Mouse (Mus musculus): Measurements from ENCODE around the gene Pde6h. TPM values are rescaled to one million over a fixed set of nuclear protein-coding genes. Genes with fewer than 3 reads are reported as not detected.

Gene Pde6h
- polyA plus RNA-seq, 1 experiment from 2014 or later, result 0.44 TPM

GRCm38 (mm10) chr6:136887854-136888253 lies 35.8 kb upstream of the Pde6h start:
- H3K9ac ChIP-seq (ENCODE audit: low read depth, low read length), result no peak overlapping the region
- no peaks in the 10 kb centered on the region for H3K27me3 ChIP-seq (replicated peaks; ENCODE audit: control insufficient read depth, insufficient read depth, low read length)
- H3K4me3 ChIP-seq (ENCODE audit: low read depth, low read length), result no peak overlapping the region
- 32% methylated on average over 9 of the region's 9 CpGs for WGBS
- ATAC-seq, result no peak
- TF ChIP-seq CTCF (IDR thresholded peaks at IDR 0.05; ENCODE audit: low read depth), result no peak
- H3K4me2 ChIP-seq (replicated peaks; ENCODE audit: low read depth), result no peak overlapping the region
- no peaks in the 10 kb centered on the region for H3K4me1 ChIP-seq (replicated peaks; ENCODE audit: control insufficient read depth, insufficient read depth, low read length)
- no peak overlapping the region for H3K27ac ChIP-seq (ENCODE audit: low read depth, low read length)
- no peaks in the 10 kb centered on the region for H3K9me3 ChIP-seq (ENCODE audit: control insufficient read depth)
- no peaks in the 10 kb centered on the region for H3K36me3 ChIP-seq (ENCODE audit: control insufficient read depth, insufficient read depth)

GRCm38 (mm10) chr6:136889067-136889466 lies 34.6 kb upstream of the Pde6h start:
- 90% methylated on average over 6 of the region's 6 CpGs for WGBS
- Histone ChIP-seq H3K27me3 (replicated peaks; ENCODE audit: control insufficient read depth, insufficient read depth, low read length) (no peaks in the 10 kb centered on the region), H3K4me1 (replicated peaks; ENCODE audit: control insufficient read depth, insufficient read depth, low read length) (no peaks in the 10 kb centered on the region), H3K9me3 (ENCODE audit: control insufficient read depth) (no peaks in the 10 kb centered on the region), H3K4me2 (replicated peaks; ENCODE audit: low read depth) (no peak overlapping the region), H3K9ac (ENCODE audit: low read depth, low read length) (no peak overlapping the region), H3K27ac (ENCODE audit: low read depth, low read length) (no peak overlapping the region), H3K4me3 (ENCODE audit: low read depth, low read length) (no peak overlapping the region), H3K36me3 (ENCODE audit: control insufficient read depth, insufficient read depth) (no peaks in the 10 kb centered on the region)
- no peak for TF ChIP-seq CTCF (IDR thresholded peaks at IDR 0.05; ENCODE audit: low read depth)
- ATAC-seq, result no peak

- Histone ChIP-seq H3K4me1 (replicated peaks; ENCODE audit: control insufficient read depth, insufficient read depth, low read length) (no peaks in the 10 kb centered on the region), H3K9me3 (ENCODE audit: control insufficient read depth) (no peaks in the 10 kb centered on the region), H3K4me3 (ENCODE audit: low read depth, low read length) (no peak overlapping the region), H3K27me3 (replicated peaks; ENCODE audit: control insufficient read depth, insufficient read depth, low read length) (no peaks in the 10 kb centered on the region), H3K9ac (ENCODE audit: low read depth, low read length) (no peak overlapping the region), H3K36me3 (ENCODE audit: control insufficient read depth, insufficient read depth) (no peaks in the 10 kb centered on the region), H3K27ac (ENCODE audit: low read depth, low read length) (no peak overlapping the region), H3K4me2 (replicated peaks; ENCODE audit: low read depth) (no peak overlapping the region)
- ATAC-seq, result no peak
- 90% methylated on average over 6 of the region's 6 CpGs for WGBS
- TF ChIP-seq CTCF (IDR thresholded peaks at IDR 0.05; ENCODE audit: low read depth), result no peak
Measured at GRCm38 (mm10) chr6:136889554-136889953, 34.1 kb upstream of the Pde6h start.

- H3K9me3 ChIP-seq (ENCODE audit: control insufficient read depth), result no peaks in the 10 kb centered on the region
- no peak overlapping the region for H3K27ac ChIP-seq (ENCODE audit: low read depth, low read length)
- TF ChIP-seq CTCF (IDR thresholded peaks at IDR 0.05; ENCODE audit: low read depth), result no peak
- H3K4me2 ChIP-seq (replicated peaks; ENCODE audit: low read depth), result no peak overlapping the region
- no peaks in the 10 kb centered on the region for H3K36me3 ChIP-seq (ENCODE audit: control insufficient read depth, insufficient read depth)
- H3K27me3 ChIP-seq (replicated peaks; ENCODE audit: control insufficient read depth, insufficient read depth, low read length), result no peaks in the 10 kb centered on the region
- WGBS, result 94% methylated on average over 2 of the region's 2 CpGs
- H3K9ac ChIP-seq (ENCODE audit: low read depth, low read length), result no peak overlapping the region
- no peaks in the 10 kb centered on the region for H3K4me1 ChIP-seq (replicated peaks; ENCODE audit: control insufficient read depth, insufficient read depth, low read length)
- H3K4me3 ChIP-seq (ENCODE audit: low read depth, low read length), result no peak overlapping the region
- ATAC-seq, result no peak
Measured at GRCm38 (mm10) chr6:136892002-136892401, 31.6 kb upstream of the Pde6h start.

- no peaks in the 10 kb centered on the region for H3K9me3 ChIP-seq (ENCODE audit: control insufficient read depth)
- WGBS, result 31% methylated on average over 15 of the region's 15 CpGs
- TF ChIP-seq CTCF (IDR thresholded peaks at IDR 0.05; ENCODE audit: low read depth), result no peak
- no peak for ATAC-seq
- H3K9ac ChIP-seq (ENCODE audit: low read depth, low read length), result no peak overlapping the region
- no peak overlapping the region for H3K4me2 ChIP-seq (replicated peaks; ENCODE audit: low read depth)
- no peak overlapping the region for H3K4me3 ChIP-seq (ENCODE audit: low read depth, low read length)
- no peak overlapping the region for H3K27ac ChIP-seq (ENCODE audit: low read depth, low read length)
- no peaks in the 10 kb centered on the region for H3K4me1 ChIP-seq (replicated peaks; ENCODE audit: control insufficient read depth, insufficient read depth, low read length)
- H3K36me3 ChIP-seq (ENCODE audit: control insufficient read depth, insufficient read depth), result no peaks in the 10 kb centered on the region
- no peaks in the 10 kb centered on the region for H3K27me3 ChIP-seq (replicated peaks; ENCODE audit: control insufficient read depth, insufficient read depth, low read length)
Measured at GRCm38 (mm10) chr6:136894532-136895339, 28.9 kb upstream of the Pde6h start.

GRCm38 (mm10) chr6:136897789-136898188 lies 25.8 kb upstream of the Pde6h start:
- Histone ChIP-seq H3K9me3 (ENCODE audit: control insufficient read depth) (no peaks in the 10 kb centered on the region), H3K27me3 (replicated peaks; ENCODE audit: control insufficient read depth, insufficient read depth, low read length) (no peaks in the 10 kb centered on the region), H3K4me1 (replicated peaks; ENCODE audit: control insufficient read depth, insufficient read depth, low read length) (no peaks in the 10 kb centered on the region), H3K4me2 (replicated peaks; ENCODE audit: low read depth) (no peak overlapping the region), H3K27ac (ENCODE audit: low read depth, low read length) (no peak overlapping the region), H3K4me3 (ENCODE audit: low read depth, low read length) (no peak overlapping the region), H3K36me3 (ENCODE audit: control insufficient read depth, insufficient read depth) (no peaks in the 10 kb centered on the region), H3K9ac (ENCODE audit: low read depth, low read length) (no peak overlapping the region)
- no peak for ATAC-seq
- TF ChIP-seq CTCF (IDR thresholded peaks at IDR 0.05; ENCODE audit: low read depth), result no peak
- 70% methylated on average over 4 of the region's 4 CpGs for WGBS
